Mouse (Mus musculus): Measurements from ENCODE around the gene Tmem120b.

Gene Tmem120b

GRCm38 (mm10) chr5:123140694-123141554 lies 72.7 kb downstream of the Tmem120b start:
- DNase-seq (ENCODE audit: low spot score in 2 of 2): peak; percentile 86 to 90

DNA sequence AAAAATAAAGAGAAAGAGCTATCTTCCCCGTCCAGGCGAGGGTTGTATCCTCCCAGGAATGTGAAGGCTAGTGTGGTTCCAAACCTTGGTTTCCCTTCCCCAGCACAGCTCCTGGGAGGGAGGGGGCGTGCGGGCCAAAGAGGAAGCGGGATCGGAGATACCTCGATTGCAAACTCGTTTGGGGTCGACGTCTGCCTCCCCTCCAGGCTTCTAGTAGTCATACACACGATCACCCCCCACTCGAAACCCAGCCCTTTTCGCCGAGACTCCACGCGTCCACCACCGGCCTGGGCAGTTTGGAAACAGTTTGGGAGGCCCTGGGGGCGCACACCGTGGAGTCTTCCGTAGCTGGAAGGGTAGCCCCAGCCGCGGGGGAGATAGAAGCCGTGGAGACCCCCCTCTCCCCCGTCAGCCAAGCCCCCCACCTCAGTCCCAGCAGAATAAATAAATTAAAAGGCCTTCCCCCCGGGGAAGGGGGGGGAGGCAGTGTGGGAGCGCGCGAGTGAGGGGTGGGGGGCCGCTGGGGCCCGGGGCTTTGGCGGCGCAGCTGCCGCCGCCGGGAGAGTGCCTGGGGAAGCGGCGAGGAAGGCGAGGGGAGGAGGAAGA lies 73.4 kb downstream of the Tmem120b start:
- no peak for DNase-seq (ENCODE audit: low spot score in 2 of 2)

DNA sequence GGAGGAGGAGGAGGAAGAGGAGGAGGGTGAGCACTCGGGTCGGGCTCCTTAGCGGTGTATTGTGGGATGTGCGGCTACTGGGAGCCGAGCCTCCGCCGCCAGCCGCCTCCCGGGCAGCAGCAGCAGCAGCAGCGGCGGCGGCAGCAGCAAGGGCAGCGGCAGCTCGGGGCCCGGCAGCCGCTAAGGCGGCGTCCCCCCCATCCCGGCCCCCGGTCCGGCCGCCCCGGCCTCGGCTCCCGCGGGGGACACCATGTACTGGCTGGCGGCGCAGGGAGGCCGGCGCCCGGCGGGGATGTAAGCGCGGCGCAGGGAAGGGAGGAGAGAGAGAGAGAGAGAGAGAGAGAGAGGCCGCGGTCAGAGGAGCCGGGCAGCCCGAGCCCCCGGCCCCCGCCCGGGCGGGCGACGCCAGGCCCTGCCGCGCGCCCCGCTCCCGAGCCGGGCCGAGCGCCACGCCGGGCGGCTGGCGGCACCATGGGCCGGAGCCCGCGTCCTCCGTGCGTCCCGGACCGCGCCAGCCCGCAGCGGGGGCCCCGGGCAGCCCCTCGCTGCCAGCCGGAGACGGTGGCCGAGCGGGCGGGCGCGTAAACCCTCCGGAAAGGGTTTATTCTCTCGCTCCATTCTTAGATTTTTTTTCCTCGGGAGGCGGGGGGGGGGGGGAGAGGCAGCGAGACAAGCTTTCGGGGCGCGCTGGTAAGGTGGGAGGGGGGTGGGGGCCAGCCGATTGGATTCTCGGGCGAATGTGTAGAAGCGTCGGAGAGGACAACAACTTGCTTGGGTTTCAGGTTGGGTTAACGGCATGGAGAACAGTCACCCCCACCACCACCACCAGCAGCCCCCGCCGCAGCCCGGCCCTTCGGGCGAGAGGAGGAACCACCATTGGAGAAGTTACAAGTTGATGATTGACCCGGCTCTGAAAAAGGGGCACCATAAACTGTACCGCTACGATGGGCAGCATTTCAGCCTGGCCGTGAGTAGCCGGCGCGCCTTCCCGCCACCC lies 74.2 kb downstream of the Tmem120b start, which contains the start of gene Setd1b:
TSS of gene Setd1b (plus strand) at position 33 of the 997 bp plus-strand sequence.
- DNase-seq (ENCODE audit: low spot score in 2 of 2): no peak

DNA sequence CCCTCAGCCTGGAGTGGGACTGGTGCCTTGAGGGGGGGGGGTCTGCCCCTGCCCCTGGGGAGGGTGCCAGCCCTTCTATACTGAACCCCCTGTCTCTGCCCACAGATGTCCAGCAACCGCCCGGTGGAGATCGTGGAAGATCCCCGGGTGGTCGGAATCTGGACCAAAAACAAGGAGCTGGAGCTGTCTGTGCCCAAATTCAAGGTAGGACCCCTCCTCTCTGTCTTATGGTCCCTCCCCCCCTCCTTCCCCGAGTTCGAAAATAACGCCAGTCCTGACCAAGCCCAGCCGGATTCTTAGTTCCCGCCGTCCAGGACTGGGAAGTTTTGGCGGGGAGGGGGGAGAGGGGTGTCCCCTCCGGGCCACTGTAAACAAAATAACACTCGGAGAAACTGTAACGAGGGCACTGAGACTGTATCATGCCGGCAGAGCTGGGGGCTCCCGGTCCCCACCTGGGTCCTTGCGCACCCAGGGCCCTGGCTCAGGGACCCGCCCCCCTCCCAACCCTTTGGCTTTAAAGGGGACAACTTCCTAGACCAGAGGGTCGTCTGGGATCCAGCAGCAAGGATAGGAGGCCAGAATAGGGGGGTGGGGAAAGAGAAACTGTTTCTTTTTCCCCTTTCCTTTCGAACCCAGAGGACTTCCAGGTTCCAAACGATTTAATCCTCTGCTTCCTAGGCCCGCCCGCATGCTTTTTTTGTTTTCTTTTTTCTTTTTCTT lies 75.2 kb downstream of the Tmem120b start:
- no peak for DNase-seq (ENCODE audit: low spot score in 2 of 2)

DNA sequence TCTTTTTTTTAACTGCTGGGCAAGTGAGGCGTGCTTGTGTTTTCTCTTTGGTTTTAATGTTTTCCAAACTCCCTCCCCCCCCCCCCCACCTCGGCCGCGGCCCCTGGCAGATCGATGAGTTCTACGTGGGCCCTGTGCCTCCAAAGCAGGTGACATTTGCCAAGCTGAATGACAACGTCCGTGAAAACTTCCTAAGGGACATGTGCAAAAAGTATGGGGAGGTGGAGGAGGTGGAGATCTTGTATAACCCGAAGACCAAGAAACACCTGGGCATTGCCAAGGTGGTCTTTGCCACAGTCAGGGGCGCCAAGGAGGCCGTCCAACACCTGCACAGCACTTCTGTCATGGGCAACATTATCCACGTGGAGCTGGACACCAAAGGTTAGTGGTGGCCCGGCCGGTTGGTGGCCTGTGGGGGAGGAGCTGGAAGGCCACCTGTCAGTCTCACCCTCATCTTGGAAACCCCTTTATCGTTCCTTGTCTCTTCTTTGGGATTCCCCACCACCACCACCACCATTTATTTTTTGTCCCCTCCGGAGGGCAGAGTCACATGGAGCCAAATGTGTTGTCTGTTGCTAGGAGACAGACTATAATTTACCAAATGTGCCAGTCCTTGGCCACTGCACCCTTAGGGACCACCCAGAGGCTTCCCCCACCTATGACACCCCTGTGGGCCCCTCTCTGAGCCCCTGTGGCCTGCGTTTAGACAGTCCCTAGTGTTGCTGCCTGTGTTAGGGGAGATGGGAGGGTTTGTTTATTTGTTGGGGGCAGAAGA lies 75.9 kb downstream of the Tmem120b start:
- no peak for DNase-seq (ENCODE audit: low spot score in 2 of 2)

DNA sequence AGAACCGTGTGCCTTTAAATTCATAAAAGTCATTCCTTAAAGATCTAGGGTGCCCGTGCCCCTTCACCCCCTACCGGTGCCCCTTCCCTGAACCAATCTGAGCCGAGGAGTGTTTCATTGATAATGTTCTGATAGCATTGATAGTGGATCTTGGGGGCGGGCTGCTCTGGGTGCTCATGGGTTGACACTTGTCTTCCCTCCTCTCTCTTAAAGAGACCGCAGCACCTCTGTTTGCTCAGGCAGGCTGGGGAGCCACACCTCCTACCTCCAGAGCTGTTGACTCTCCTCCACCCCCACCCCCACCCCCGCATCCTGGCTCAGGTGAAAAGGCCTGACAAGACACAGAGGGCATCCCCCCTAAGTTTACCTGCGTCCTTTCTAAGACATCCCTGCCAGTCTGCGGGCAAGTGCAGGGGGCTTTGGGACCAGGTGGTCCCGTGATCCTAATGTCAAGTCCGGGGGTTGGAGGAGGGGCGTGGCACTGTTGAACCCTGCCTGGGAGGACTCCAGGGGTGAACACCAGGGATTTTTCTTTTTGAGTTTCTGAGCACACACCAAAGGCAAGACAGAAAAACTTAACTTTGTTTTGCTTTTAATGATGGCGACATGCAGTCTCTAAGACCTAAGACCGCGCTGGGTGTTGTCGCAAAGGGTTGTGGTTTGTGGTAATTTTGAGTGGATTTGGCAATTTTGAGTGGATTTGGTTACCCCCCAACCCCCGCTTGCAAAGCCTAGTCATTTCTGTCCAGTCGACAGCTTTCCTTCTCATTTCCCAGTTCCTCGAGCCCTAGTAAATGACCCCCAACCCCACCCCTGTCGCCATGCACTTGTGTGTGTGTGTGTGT lies 76.8 kb downstream of the Tmem120b start:
- no peak for DNase-seq (ENCODE audit: low spot score in 2 of 2)

- DNase-seq (ENCODE audit: low spot score in 2 of 2): no peak
Observed at GRCm38 (mm10) chr5:123146357-123146756, 78.1 kb downstream of the Tmem120b start.

DNA sequence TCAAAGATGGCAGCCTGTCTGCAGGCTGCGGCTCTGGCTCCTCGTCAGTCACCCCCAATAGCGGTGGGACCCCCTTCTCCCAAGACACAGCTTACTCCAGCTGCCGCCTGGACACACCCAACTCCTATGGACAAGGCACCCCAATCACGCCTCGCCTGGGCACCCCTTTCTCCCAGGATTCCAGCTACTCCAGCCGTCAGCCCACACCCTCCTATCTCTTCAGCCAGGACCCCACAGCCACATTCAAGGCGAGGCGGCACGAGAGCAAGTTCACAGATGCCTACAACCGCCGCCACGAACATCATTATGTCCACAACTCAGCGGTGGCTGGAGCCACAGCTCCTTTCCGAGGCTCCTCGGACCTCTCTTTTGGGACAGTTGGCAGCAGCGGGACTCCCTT lies 79.4 kb downstream of the Tmem120b start:
- no peak for DNase-seq (ENCODE audit: low spot score in 2 of 2)

GRCm38 (mm10) chr5:123148073-123148722 lies 80.0 kb downstream of the Tmem120b start:
- no peak for DNase-seq (ENCODE audit: low spot score in 2 of 2)

GRCm38 (mm10) chr5:123149451-123150400 lies 81.5 kb downstream of the Tmem120b start:
- peak; percentile 86 to 88 for DNase-seq (ENCODE audit: low spot score in 2 of 2)

GRCm38 (mm10) chr5:123150641-123151040 lies 82.4 kb downstream of the Tmem120b start:
- DNase-seq (ENCODE audit: low spot score in 2 of 2): no peak

GRCm38 (mm10) chr5:123151077-123151476 lies 82.9 kb downstream of the Tmem120b start:
- no peak for DNase-seq (ENCODE audit: low spot score in 2 of 2)

DNA sequence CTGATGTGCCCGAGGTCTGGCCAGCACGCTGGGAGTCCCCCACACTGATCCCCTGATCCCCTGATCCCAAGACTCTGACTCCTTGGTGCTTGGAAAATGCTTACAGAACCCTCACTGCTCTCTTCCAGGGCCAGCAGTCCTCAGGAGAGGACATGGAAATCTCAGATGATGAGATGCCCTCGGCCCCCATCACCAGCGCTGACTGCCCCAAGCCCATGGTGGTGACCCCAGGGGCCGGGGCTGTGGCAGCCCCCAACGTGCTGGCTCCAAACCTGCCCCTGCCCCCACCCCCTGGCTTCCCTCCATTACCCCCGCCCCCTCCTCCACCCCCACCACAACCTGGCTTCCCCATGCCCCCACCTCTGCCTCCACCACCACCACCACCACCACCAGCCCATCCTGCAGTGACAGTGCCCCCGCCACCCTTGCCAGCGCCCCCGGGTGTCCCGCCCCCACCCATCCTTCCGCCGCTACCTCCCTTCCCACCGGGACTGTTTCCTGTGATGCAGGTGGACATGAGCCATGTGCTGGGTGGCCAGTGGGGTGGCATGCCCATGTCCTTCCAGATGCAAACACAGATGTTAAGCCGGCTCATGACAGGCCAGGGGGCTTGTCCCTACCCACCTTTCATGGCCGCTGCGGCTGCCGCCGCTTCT lies 83.6 kb downstream of the Tmem120b start:
- no peak for DNase-seq (ENCODE audit: low spot score in 2 of 2)

DNA sequence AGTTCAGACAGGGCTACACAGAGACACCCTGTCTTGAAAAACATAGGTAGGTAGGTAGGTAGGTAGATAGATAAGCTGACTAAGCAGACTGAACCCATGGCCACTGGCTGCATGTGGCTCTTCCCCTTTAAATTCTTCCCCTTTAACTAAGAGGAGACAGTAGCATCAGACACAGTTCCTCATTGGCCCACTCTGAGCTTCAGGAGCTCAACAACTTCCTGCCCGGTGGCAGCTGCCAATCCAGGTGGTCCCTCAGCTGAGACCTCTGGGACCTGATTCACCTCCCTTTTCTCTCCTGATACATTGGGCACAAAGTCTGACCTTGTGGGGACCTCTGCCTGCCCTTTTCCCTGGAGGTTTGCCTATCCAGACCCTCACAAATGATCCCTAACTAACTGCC lies 84.7 kb downstream of the Tmem120b start:
- no peak for DNase-seq (ENCODE audit: low spot score in 2 of 2)

DNA sequence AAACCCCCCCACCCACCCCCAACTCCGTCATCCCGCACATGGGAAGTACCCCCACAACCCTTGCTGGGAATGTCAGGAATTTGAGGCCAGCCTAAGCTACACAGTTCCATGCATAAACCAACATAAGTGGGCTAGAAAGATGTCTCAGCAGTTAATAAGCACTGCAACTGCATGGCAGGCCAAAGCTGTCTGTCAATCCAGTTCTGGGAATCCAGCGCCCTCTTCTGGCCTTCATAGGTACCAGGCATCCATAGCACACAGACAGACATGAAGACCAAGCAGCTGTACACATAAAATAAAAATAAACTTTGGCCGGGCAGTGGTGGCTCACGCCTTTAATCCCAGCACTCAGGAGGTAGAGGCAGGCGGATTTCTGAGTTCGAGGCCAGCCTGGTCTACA lies 87.2 kb downstream of the Tmem120b start:
- no peak for DNase-seq (ENCODE audit: low spot score in 2 of 2)

DNA sequence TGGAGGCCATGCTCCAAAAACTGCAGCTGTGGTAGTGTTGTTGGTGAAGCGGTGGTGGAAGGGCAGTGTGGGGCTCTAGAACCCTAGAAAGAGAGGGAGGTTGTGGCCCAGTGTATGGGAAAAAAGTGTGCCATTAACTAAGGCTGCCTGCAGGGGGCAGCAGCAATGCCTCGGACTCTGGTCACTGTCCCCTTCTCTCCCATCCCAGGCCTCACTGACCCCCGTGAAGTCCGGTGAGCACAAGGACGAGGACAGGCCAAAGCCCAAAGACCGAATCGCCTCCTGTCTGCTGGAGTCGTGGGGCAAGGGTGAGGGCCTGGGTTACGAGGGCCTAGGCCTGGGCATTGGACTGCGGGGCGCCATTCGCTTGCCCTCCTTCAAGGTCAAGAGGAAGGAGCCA lies 88.5 kb downstream of the Tmem120b start:
- no peak for DNase-seq (ENCODE audit: low spot score in 2 of 2)

- no peak for DNase-seq (ENCODE audit: low spot score in 2 of 2)
Observed at GRCm38 (mm10) chr5:123157972-123158371, 89.8 kb downstream of the Tmem120b start.

Data from frontal cortex, postnatal 25 days (tissue).